Mouse (Mus musculus): Measurements from ENCODE around the gene Hagh.

GRCm38 (mm10) chr17:24850773-24851127, 10.8 kb downstream of the Hagh start:
- no peak for TF ChIP-seq CTCF (IDR thresholded peaks at IDR 0.05; ENCODE audit: low read depth)
- no peak for TF ChIP-seq EP300 (IDR thresholded peaks at IDR 0.05; ENCODE audit: low read depth)

Data from heart, postnatal 0 days (tissue).